Mouse (Mus musculus): ENCODE data around the gene Olfr715. TPM values are rescaled to one million over a fixed set of nuclear protein-coding genes. Genes with fewer than 3 reads are reported as not detected.
"Not testable (repeated sequence)": the region's sequence is repeated elsewhere in the genome, so short reads cannot be mapped to it uniquely, and the experiment has no call there.

Olfr715 gene
- polyA plus RNA-seq (2012; rRNA removed): not detected in 2 replicates

GRCm38 (mm10) chr7:107130983-107131382, at the start of gene Olfr715:
Gene Olfr715 (minus strand): TSS chr7:107131083.
- H3K4me3 ChIP-seq (replicated peaks; ENCODE audit: insufficient read depth, low read depth, low read length); H3K4me1 ChIP-seq (ENCODE audit: control insufficient read depth, insufficient read depth, low read length); H3K27ac ChIP-seq (ENCODE audit: insufficient read depth, low read length); H3K27me3 ChIP-seq (ENCODE audit: control insufficient read depth, insufficient read depth, low read length); DNase-seq: not testable (repeated sequence)
- WGBS: 88% methylated on average over 3 of the region's 3 CpGs

- Histone ChIP-seq H3K4me1 (ENCODE audit: control insufficient read depth, insufficient read depth, low read length) (no peaks in the 10 kb centered on the region), H3K4me3 (replicated peaks; ENCODE audit: insufficient read depth, low read depth, low read length) (no peak overlapping the region), H3K27ac (ENCODE audit: insufficient read depth, low read length) (no peak overlapping the region), H3K27me3 (ENCODE audit: control insufficient read depth, insufficient read depth, low read length) (no peaks in the 10 kb centered on the region)
- 38% methylated on average over 2 of the region's 2 CpGs for WGBS
- no peak for DNase-seq
- TF ChIP-seq CTCF (IDR thresholded peaks at IDR 0.05; ENCODE audit: borderline replicate concordance, insufficient read depth, low read depth, low read length): no peak
- TF ChIP-seq POLR2A (IDR thresholded peaks at IDR 0.05; ENCODE audit: borderline replicate concordance, insufficient read depth, low read length): no peak
These were observed 49.5 kb upstream of the Olfr715 start for GRCm38 (mm10) chr7:107180406-107180805.

GRCm38 (mm10) chr7:107166690-107167089, 35.8 kb upstream of the Olfr715 start, which contains the start of gene Nlrp14:
Gene Nlrp14 (plus strand): TSS chr7:107166990.
- no peak within 1 kb of the TSS for H3K4me3 ChIP-seq (replicated peaks; ENCODE audit: insufficient read depth, low read depth, low read length)
- DNase-seq: no peak
- TF ChIP-seq POLR2A (IDR thresholded peaks at IDR 0.05; ENCODE audit: borderline replicate concordance, insufficient read depth, low read length): no peak
- no peak for TF ChIP-seq CTCF (IDR thresholded peaks at IDR 0.05; ENCODE audit: borderline replicate concordance, insufficient read depth, low read depth, low read length)
- no peak within 1 kb of the TSS for H3K27ac ChIP-seq (ENCODE audit: insufficient read depth, low read length)
- 86% methylated on average over 10 of the region's 10 CpGs for WGBS
- H3K4me1 ChIP-seq (ENCODE audit: control insufficient read depth, insufficient read depth, low read length): no peaks in the 10 kb centered on the region
- H3K27me3 ChIP-seq (ENCODE audit: control insufficient read depth, insufficient read depth, low read length): no peaks in the 10 kb centered on the region

- H3K27ac ChIP-seq (ENCODE audit: insufficient read depth, low read length); H3K27me3 ChIP-seq (ENCODE audit: control insufficient read depth, insufficient read depth, low read length); H3K4me1 ChIP-seq (ENCODE audit: control insufficient read depth, insufficient read depth, low read length); H3K4me3 ChIP-seq (replicated peaks; ENCODE audit: insufficient read depth, low read depth, low read length); DNase-seq: not testable (repeated sequence)
- 60% methylated on average over 2 of the region's 2 CpGs for WGBS
These were observed 7.1 kb upstream of the Olfr715 start, which contains the start of gene Olfr716 for GRCm38 (mm10) chr7:107138027-107138426. Gene Olfr716 (plus strand): TSS chr7:107138327.

GRCm38 (mm10) chr7:107110269-107110668, 20.6 kb downstream of the Olfr715 start, which contains the start of gene Olfr715b:
Gene Olfr715b (minus strand): TSS chr7:107110369.
- not testable (repeated sequence) for H3K4me1 ChIP-seq (ENCODE audit: control insufficient read depth, insufficient read depth, low read length); H3K27ac ChIP-seq (ENCODE audit: insufficient read depth, low read length); H3K4me3 ChIP-seq (replicated peaks; ENCODE audit: insufficient read depth, low read depth, low read length); DNase-seq; H3K27me3 ChIP-seq (ENCODE audit: control insufficient read depth, insufficient read depth, low read length)
- WGBS: 73% methylated on average over 2 of the region's 2 CpGs

GRCm38 (mm10) chr7:107092920-107093319, 38.0 kb downstream of the Olfr715 start, which contains the start of gene Olfr17:
Gene Olfr17 (plus strand): TSS chr7:107093220.
- TF ChIP-seq CTCF (IDR thresholded peaks at IDR 0.05; ENCODE audit: borderline replicate concordance, insufficient read depth, low read depth, low read length) (no peak), POLR2A (IDR thresholded peaks at IDR 0.05; ENCODE audit: borderline replicate concordance, insufficient read depth, low read length) (no peak)
- no peaks in the 10 kb centered on the region for H3K27me3 ChIP-seq (ENCODE audit: control insufficient read depth, insufficient read depth, low read length)
- H3K4me3 ChIP-seq (replicated peaks; ENCODE audit: insufficient read depth, low read depth, low read length): no peak within 1 kb of the TSS
- H3K4me1 ChIP-seq (ENCODE audit: control insufficient read depth, insufficient read depth, low read length): no peaks in the 10 kb centered on the region
- no peak for DNase-seq
- no peak within 1 kb of the TSS for H3K27ac ChIP-seq (ENCODE audit: insufficient read depth, low read length)
- WGBS: 38% methylated on average over 1 of the region's 1 CpGs

Other genes starting within 250 kb of the Olfr715 start
- not detected in 2 replicates for gene Olfr706, start 242.9 kb downstream of the Olfr715 start, polyA plus RNA-seq (2012; rRNA removed)
- gene Olfr707, start 229.8 kb downstream of the Olfr715 start, polyA plus RNA-seq (2012; rRNA removed): not detected in 2 replicates
- not detected in 2 replicates for gene Olfr1532-ps1, start 223.1 kb downstream of the Olfr715 start, polyA plus RNA-seq (2012; rRNA removed)
- gene Olfr709-ps1, start 198.9 kb downstream of the Olfr715 start, polyA plus RNA-seq (2012; rRNA removed): not detected in 2 replicates
- not detected in 2 replicates for gene Olfr710, start 182.8 kb downstream of the Olfr715 start, polyA plus RNA-seq (2012; rRNA removed)
- not detected in 2 replicates for gene Olfr6, start 167.1 kb downstream of the Olfr715 start, polyA plus RNA-seq (2012; rRNA removed)
- not detected in 2 replicates for gene Olfr711, start 155.6 kb downstream of the Olfr715 start, polyA plus RNA-seq (2012; rRNA removed)
- gene Olfr2, start 125.0 kb downstream of the Olfr715 start, polyA plus RNA-seq (2012; rRNA removed): not detected in 2 replicates
- not detected in 2 replicates for gene Olfr713, start 99.9 kb downstream of the Olfr715 start, polyA plus RNA-seq (2012; rRNA removed)
- not detected in 2 replicates for gene Olfr714, start 60.1 kb downstream of the Olfr715 start, polyA plus RNA-seq (2012; rRNA removed)
- gene Olfr17, start 37.9 kb downstream of the Olfr715 start, polyA plus RNA-seq (2012; rRNA removed): not detected in 2 replicates
- gene Olfr715b, start 20.7 kb downstream of the Olfr715 start, polyA plus RNA-seq (2012; rRNA removed): not detected in 2 replicates
- not detected in 2 replicates for gene Olfr716, start 7.2 kb upstream of the Olfr715 start, polyA plus RNA-seq (2012; rRNA removed)
- gene Nlrp14, start 35.9 kb upstream of the Olfr715 start, polyA plus RNA-seq (2012; rRNA removed): not detected in 2 replicates
- gene Rbmxl2, start 78.4 kb upstream of the Olfr715 start, polyA plus RNA-seq (2012; rRNA removed): not detected in 2 replicates
- gene Syt9, start 239.6 kb upstream of the Olfr715 start, polyA plus RNA-seq (2012; rRNA removed): 39.6 and 43.1 TPM in 2 replicates